Mouse (Mus musculus): ENCODE results near the gene Slco2b1. TPM values are rescaled to one million over a fixed set of nuclear protein-coding genes. Genes with fewer than 3 reads are reported as not detected.

Slco2b1 gene
- polyA plus RNA-seq, 1 experiment from 2014 or later = 2.8 TPM

GRCm38 (mm10) chr7:99684086-99684485 is 27.1 kb downstream of the Slco2b1 start:
- H3K9ac ChIP-seq (ENCODE audit: low read length) = no peak overlapping the region
- no peak for ATAC-seq (ENCODE audit: insufficient read depth, low FRiP score, low TSS enrichment)

GRCm38 (mm10) chr7:99680771-99681170 is 30.4 kb downstream of the Slco2b1 start:
- no peak overlapping the region for H3K4me3 ChIP-seq (ENCODE audit: low read depth, low read length)

More at GRCm38 (mm10) chr7:99684086-99684485, 27.1 kb downstream of the Slco2b1 start:
- no peak overlapping the region for H3K4me2 ChIP-seq (ENCODE audit: low read depth)
- no peak overlapping the region for H3K27ac ChIP-seq (ENCODE audit: low read depth, low read length)
- no peaks in the 10 kb centered on the region for H3K27me3 ChIP-seq (ENCODE audit: control insufficient read depth, insufficient read depth, low read length)
- H3K4me3 ChIP-seq (ENCODE audit: low read depth, low read length) = no peak overlapping the region
- no peaks in the 10 kb centered on the region for H3K4me1 ChIP-seq (ENCODE audit: control insufficient read depth, insufficient read depth, low read length)
- no peaks in the 10 kb centered on the region for H3K36me3 ChIP-seq (ENCODE audit: control insufficient read depth, insufficient read depth, low read length)
- no peaks in the 10 kb centered on the region for H3K9me3 ChIP-seq (ENCODE audit: control insufficient read depth, low read length)
- WGBS = 70% methylated on average over 4 of the region's 4 CpGs
- DNase-seq (ENCODE audit: low spot score) = no peak

GRCm38 (mm10) chr7:99674890-99675289 is 36.2 kb downstream of the Slco2b1 start:
- H3K4me3 ChIP-seq (ENCODE audit: low read depth, low read length) = no peak overlapping the region
- H3K9me3 ChIP-seq (ENCODE audit: control insufficient read depth, low read length) = no peaks in the 10 kb centered on the region
- H3K36me3 ChIP-seq (ENCODE audit: control insufficient read depth, insufficient read depth, low read length) = no peaks in the 10 kb centered on the region
- H3K4me2 ChIP-seq (ENCODE audit: low read depth) = no peak overlapping the region
- ATAC-seq (ENCODE audit: insufficient read depth, low FRiP score, low TSS enrichment) (no peak), DNase-seq (ENCODE audit: low spot score) (no peak)
- no peak overlapping the region for H3K27ac ChIP-seq (ENCODE audit: low read depth, low read length)
- H3K9ac ChIP-seq (ENCODE audit: low read length) = no peak overlapping the region
- no peaks in the 10 kb centered on the region for H3K4me1 ChIP-seq (ENCODE audit: control insufficient read depth, insufficient read depth, low read length)
- WGBS = 76% methylated on average over 3 of the region's 3 CpGs
- H3K27me3 ChIP-seq (ENCODE audit: control insufficient read depth, insufficient read depth, low read length) = no peaks in the 10 kb centered on the region

More at GRCm38 (mm10) chr7:99680771-99681170, 30.4 kb downstream of the Slco2b1 start:
- Histone ChIP-seq H3K27ac (ENCODE audit: low read depth, low read length) (no peak overlapping the region), H3K27me3 (ENCODE audit: control insufficient read depth, insufficient read depth, low read length) (no peaks in the 10 kb centered on the region), H3K36me3 (ENCODE audit: control insufficient read depth, insufficient read depth, low read length) (no peaks in the 10 kb centered on the region), H3K9me3 (ENCODE audit: control insufficient read depth, low read length) (no peaks in the 10 kb centered on the region), H3K9ac (ENCODE audit: low read length) (no peak overlapping the region), H3K4me1 (ENCODE audit: control insufficient read depth, insufficient read depth, low read length) (no peaks in the 10 kb centered on the region), H3K4me2 (ENCODE audit: low read depth) (no peak overlapping the region)
- 81% methylated on average over 5 of the region's 5 CpGs for WGBS
- ATAC-seq (ENCODE audit: insufficient read depth, low FRiP score, low TSS enrichment) = no peak
- no peak for DNase-seq (ENCODE audit: low spot score)

DNA sequence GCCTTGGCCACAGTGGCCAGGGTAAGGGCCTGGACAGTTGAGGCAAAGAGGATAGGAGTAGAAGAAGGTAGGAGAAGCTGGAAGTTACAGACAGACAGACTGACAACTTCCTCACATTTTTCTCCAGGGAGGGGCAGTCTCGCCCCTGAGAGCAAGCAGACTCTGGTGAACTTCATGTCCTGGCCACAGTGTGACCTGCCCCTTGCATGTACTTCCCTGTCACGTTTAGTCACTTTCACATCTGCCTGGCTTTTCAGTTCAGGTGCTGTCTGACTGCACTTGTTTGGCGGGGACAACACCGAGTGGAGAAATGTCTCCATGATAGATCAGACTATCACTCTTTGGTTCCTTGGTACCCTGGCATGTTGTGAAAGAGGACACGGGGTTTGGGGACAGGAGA is 36.9 kb downstream of the Slco2b1 start:
- no peaks in the 10 kb centered on the region for H3K36me3 ChIP-seq (ENCODE audit: control insufficient read depth, insufficient read depth, low read length)
- no peaks in the 10 kb centered on the region for H3K4me1 ChIP-seq (ENCODE audit: control insufficient read depth, insufficient read depth, low read length)
- H3K9me3 ChIP-seq (ENCODE audit: control insufficient read depth, low read length) = no peaks in the 10 kb centered on the region
- no peak overlapping the region for H3K27ac ChIP-seq (ENCODE audit: low read depth, low read length)
- H3K4me2 ChIP-seq (ENCODE audit: low read depth) = no peak overlapping the region
- H3K4me3 ChIP-seq (ENCODE audit: low read depth, low read length) = no peak overlapping the region
- H3K27me3 ChIP-seq (ENCODE audit: control insufficient read depth, insufficient read depth, low read length) = no peaks in the 10 kb centered on the region
- DNase-seq (ENCODE audit: low spot score) (no peak), ATAC-seq (ENCODE audit: insufficient read depth, low FRiP score, low TSS enrichment) (no peak)
- H3K9ac ChIP-seq (ENCODE audit: low read length) = no peak overlapping the region
- 76% methylated on average over 5 of the region's 5 CpGs for WGBS

DNA sequence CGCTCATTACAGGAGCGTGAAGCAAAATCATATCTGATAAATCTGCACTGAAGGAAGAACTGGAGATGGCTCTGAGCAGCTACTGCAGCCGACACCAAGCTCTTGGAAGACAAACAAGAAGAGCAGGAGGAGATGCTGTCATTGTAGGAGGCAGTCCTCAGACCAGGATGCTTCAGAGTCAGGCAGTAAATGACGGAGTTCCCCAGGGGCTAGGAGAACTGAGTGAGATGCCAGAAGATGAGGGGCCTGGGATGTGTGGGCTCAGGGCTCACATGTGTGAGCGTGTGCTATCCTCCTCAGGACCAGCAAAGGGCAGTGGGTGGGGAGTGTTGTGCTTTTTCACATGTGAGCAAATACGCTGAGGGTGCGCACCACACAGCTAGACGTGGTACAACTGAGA is 38.0 kb downstream of the Slco2b1 start:
- 0 out of 2 replicates have a peak, but pooled peaks cover 3% of the 10 kb centered on the region for H3K4me1 ChIP-seq (ENCODE audit: control insufficient read depth, insufficient read depth, low read length)
- 88% methylated on average over 8 of the region's 8 CpGs for WGBS
- no peak overlapping the region for H3K4me2 ChIP-seq (ENCODE audit: low read depth)
- no peaks in the 10 kb centered on the region for H3K27me3 ChIP-seq (ENCODE audit: control insufficient read depth, insufficient read depth, low read length)
- H3K9me3 ChIP-seq (ENCODE audit: control insufficient read depth, low read length) = no peaks in the 10 kb centered on the region
- ATAC-seq (ENCODE audit: insufficient read depth, low FRiP score, low TSS enrichment) = no peak
- no peak overlapping the region for H3K27ac ChIP-seq (ENCODE audit: low read depth, low read length)
- DNase-seq (ENCODE audit: low spot score) = no peak
- no peaks in the 10 kb centered on the region for H3K36me3 ChIP-seq (ENCODE audit: control insufficient read depth, insufficient read depth, low read length)
- no peak overlapping the region for H3K9ac ChIP-seq (ENCODE audit: low read length)
- no peak overlapping the region for H3K4me3 ChIP-seq (ENCODE audit: low read depth, low read length)

- Histone ChIP-seq H3K27me3 (ENCODE audit: control insufficient read depth, insufficient read depth, low read length) (no peaks in the 10 kb centered on the region), H3K9ac (ENCODE audit: low read length) (no peak overlapping the region), H3K9me3 (ENCODE audit: control insufficient read depth, low read length) (no peaks in the 10 kb centered on the region), H3K27ac (ENCODE audit: low read depth, low read length) (no peak overlapping the region), H3K4me1 (ENCODE audit: control insufficient read depth, insufficient read depth, low read length) (0 out of 2 replicates have a peak, but pooled peaks cover 3% of the 10 kb centered on the region), H3K36me3 (ENCODE audit: control insufficient read depth, insufficient read depth, low read length) (no peaks in the 10 kb centered on the region), H3K4me2 (ENCODE audit: low read depth) (no peak overlapping the region), H3K4me3 (ENCODE audit: low read depth, low read length) (no peak overlapping the region)
- ATAC-seq (ENCODE audit: insufficient read depth, low FRiP score, low TSS enrichment) = no peak
- DNase-seq (ENCODE audit: low spot score) = no peak
- WGBS = 85% methylated on average over 9 of the region's 9 CpGs
Measured at GRCm38 (mm10) chr7:99671544-99672435, 39.4 kb downstream of the Slco2b1 start.

DNA sequence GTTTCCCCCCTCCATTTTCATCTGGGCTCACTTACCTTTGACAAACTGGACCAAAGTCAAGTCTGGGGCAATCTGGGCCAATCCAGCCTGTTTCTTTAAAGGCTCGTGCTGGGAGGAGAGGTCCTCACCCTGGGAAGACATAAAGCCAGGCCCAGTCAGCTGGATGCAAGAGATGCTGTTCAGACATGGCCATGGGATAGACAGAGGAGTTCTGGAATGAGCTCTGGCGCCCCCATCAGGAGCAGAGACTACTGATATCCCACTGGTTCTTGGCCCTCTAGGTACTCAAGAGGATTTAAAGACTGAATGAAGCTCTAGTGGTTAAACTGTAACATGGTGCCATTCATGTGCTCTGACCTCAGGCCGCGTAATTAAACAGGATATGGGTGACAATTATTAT is 40.2 kb downstream of the Slco2b1 start:
- no peak for ATAC-seq (ENCODE audit: insufficient read depth, low FRiP score, low TSS enrichment)
- WGBS = 74% methylated on average over 4 of the region's 4 CpGs
- Histone ChIP-seq H3K4me3 (ENCODE audit: low read depth, low read length) (no peak overlapping the region), H3K36me3 (ENCODE audit: control insufficient read depth, insufficient read depth, low read length) (no peaks in the 10 kb centered on the region), H3K9me3 (ENCODE audit: control insufficient read depth, low read length) (no peaks in the 10 kb centered on the region), H3K27me3 (ENCODE audit: control insufficient read depth, insufficient read depth, low read length) (no peaks in the 10 kb centered on the region), H3K4me1 (ENCODE audit: control insufficient read depth, insufficient read depth, low read length) (0 out of 2 replicates have a peak, but pooled peaks cover 3% of the 10 kb centered on the region), H3K4me2 (ENCODE audit: low read depth) (no peak overlapping the region), H3K9ac (ENCODE audit: low read length) (no peak overlapping the region), H3K27ac (ENCODE audit: low read depth, low read length) (no peak overlapping the region)
- DNase-seq (ENCODE audit: low spot score) = no peak

- peak; percentile 29 for DNase-seq (ENCODE audit: low spot score)
- no peaks in the 10 kb centered on the region for H3K9me3 ChIP-seq (ENCODE audit: control insufficient read depth, low read length)
- H3K4me3 ChIP-seq (ENCODE audit: low read depth, low read length) = no peak overlapping the region
- no peak overlapping the region for H3K27ac ChIP-seq (ENCODE audit: low read depth, low read length)
- whole genome bisulfite sequencing = 31% methylated on average over 4 of the region's 4 CpGs
- no peak overlapping the region for H3K9ac ChIP-seq (ENCODE audit: low read length)
- H3K4me2 ChIP-seq (ENCODE audit: low read depth) = no peak overlapping the region
- no peak for ATAC-seq (ENCODE audit: insufficient read depth, low FRiP score, low TSS enrichment)
- no peaks in the 10 kb centered on the region for H3K27me3 ChIP-seq (ENCODE audit: control insufficient read depth, insufficient read depth, low read length)
- 0 out of 2 replicates have a peak, but pooled peaks cover 3% of the 10 kb centered on the region for H3K4me1 ChIP-seq (ENCODE audit: control insufficient read depth, insufficient read depth, low read length)
- H3K36me3 ChIP-seq (ENCODE audit: control insufficient read depth, insufficient read depth, low read length) = no peaks in the 10 kb centered on the region
Measured at GRCm38 (mm10) chr7:99668802-99669201, 42.3 kb downstream of the Slco2b1 start.

GRCm38 (mm10) chr7:99667096-99667495 is 44.0 kb downstream of the Slco2b1 start:
- DNase-seq (ENCODE audit: low spot score) = no peak
- Histone ChIP-seq H3K9me3 (ENCODE audit: control insufficient read depth, low read length) (no peaks in the 10 kb centered on the region), H3K9ac (ENCODE audit: low read length) (no peak overlapping the region), H3K27me3 (ENCODE audit: control insufficient read depth, insufficient read depth, low read length) (no peaks in the 10 kb centered on the region), H3K27ac (ENCODE audit: low read depth, low read length) (no peak overlapping the region), H3K4me1 (ENCODE audit: control insufficient read depth, insufficient read depth, low read length) (0 out of 2 replicates have a peak, but pooled peaks cover 3% of the 10 kb centered on the region), H3K36me3 (ENCODE audit: control insufficient read depth, insufficient read depth, low read length) (no peaks in the 10 kb centered on the region), H3K4me2 (ENCODE audit: low read depth) (no peak overlapping the region), H3K4me3 (ENCODE audit: low read depth, low read length) (no peak overlapping the region)
- WGBS = 83% methylated on average over 16 of the region's 16 CpGs
- ATAC-seq (ENCODE audit: insufficient read depth, low FRiP score, low TSS enrichment) = no peak

Measured in neural tube, embryonic 11.5 days (tissue).